Mouse (Mus musculus) liver, embryonic 14.5 days (tissue): ENCODE measurements at regions not wholly inside any gene's neighbourhood (a gene's known extent, or its start where the extent isn't known, plus 50 kb on each side); places are given as distances from the start of the nearest gene placed in this dataset.

ENCODE experiments used
- CTCF ChIP-seq: IDR thresholded peaks from 2 replicates; pipeline ENCODE4 v1.5.1; 2016; ENCODE audit warnings: antibody characterized with exemption, low read depth, control low read depth
- EP300 ChIP-seq: IDR thresholded peaks from 2 replicates; pipeline ENCODE4 v1.6.1; 2016; ENCODE audit warnings: antibody characterized with exemption, low read depth

DNA sequence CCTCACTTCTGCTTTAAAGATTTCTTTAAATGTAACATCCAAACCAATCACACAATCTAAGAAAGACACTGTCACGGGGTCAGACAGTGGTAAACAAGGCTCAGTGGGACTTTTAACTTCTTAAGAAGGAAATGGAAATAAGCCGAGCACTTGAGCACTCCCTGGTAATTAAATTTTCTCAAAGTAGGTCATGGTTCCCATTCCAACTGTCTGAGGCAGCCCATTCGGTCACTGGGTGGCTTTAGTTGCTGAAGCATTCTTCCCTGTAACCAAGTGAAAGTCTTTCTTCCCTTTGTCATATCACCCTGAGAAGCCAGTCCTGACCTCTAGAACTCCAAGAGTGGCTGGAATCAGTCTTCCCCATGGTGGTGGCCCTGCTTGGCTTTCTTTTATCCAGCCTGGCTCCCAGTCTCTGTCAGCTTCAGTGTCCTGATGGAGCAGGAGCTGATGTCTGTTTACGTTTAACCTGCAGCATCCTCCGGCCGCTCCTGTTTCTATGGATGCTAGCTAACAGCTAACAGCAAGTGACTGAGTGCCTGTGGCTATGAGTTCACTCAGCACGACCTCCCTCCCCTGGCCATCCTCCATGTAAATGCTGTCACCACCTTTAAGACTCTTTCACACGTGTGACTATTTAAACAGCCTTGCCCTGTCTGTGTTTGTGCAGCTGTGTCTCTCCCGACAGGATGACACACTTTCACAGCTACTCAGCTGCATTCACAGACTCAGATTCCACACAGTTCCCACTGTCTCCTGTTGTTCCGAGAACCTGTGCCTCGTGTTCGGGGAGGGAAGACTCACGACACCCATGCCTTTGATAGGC is 82.0 kb upstream of the Pabpc6 start:
- no peak for TF ChIP-seq CTCF
- TF ChIP-seq EP300 = no peak
